Mouse (Mus musculus) CH12F3 (cell line): ENCODE results near the gene Gabpa.

Source experiments
- in situ Hi-C: fragments of 300-500 bp; cut with MboI; formaldehyde crosslinking; loops from 2 replicates; pipeline ENCODE4 v1.14.3; 2020; ENCODE audit warnings: low sequenced_read_pairs

The Gabpa gene

DNA sequence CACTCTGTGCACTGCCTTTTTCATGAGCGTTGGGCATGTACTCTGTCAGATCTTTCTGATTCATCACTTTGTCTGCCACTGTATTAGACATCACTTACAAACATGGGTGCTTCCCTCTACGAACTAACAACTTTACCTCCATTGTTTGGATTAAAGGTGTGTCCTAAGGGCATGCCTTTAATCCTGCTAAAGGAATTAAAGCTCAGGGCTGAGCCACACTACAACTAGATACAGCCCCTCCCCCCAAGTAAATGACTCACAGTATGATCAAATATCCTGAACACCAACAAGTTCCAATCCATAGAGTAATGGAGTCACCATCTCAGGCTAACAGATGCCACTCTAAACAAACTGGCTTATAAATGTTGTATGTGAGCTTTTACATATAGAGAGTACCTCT is 3.9 kb downstream of the Gabpa start:
- in situ Hi-C loops = loop anchor here (25.0 kb wide), 1 partner anchor 251 kb away; no protein-coding TSS in a partner anchor

DNA sequence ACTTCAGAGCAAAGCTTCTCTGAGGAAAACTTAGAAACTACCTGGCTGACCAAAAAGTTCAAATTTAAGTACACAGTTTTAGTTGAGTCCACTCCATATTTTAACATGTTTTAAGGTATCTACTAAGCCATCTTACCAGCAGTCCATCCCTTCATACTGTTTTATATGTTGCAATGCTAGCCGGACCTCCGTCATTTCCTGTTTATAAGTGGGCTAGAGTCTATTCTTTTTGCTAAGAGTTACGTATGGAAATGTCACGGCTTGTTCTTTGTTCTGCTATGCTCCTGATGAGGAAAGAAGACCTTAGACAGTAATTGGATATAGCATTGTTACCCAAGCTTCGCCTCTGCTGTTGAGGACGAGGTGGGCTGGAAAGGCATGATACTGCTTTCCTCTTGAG is 18.8 kb downstream of the Gabpa start:
- in situ Hi-C loops = no loop called here

DNA sequence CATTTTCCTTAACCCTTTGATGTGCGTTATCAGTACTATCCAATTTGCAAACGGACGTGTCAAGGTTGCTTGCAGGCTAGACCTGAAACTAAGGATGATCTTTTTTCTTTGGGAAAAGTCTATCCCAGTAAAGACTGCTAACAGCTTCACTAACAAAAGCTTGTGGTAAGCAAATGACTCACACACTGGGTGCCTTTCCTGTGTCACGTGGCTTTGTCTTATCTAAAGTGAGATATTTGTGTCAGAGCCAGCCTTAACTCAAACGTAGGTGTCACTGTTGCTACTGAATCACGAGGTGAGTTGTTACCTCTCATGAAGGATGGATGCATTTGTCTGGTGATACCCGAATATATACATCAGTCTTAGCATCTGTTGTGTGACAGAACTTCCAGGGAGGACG is 29.9 kb downstream of the Gabpa start:
- in situ Hi-C loops = no loop called here

DNA sequence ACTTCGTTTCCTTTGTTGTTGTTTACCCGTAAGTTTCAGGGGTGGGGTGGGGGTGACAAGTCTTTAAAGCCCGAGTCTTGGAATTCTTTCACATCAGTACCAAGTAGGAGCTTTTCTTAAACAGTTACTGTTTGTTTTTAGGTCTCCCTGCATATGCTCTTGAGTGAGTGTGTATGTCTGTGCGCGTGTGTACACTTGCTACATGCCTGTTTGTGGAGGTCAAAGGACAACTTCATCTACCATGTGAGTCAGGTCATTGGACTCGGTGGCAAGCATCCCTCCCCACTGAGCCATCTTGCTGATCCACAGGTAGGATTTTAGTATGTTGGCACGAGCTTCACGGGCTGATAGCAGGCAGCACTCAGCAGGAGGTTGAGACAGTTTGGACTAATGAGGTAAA is 39.1 kb downstream of the Gabpa start:
- in situ Hi-C loops = no loop called here

DNA sequence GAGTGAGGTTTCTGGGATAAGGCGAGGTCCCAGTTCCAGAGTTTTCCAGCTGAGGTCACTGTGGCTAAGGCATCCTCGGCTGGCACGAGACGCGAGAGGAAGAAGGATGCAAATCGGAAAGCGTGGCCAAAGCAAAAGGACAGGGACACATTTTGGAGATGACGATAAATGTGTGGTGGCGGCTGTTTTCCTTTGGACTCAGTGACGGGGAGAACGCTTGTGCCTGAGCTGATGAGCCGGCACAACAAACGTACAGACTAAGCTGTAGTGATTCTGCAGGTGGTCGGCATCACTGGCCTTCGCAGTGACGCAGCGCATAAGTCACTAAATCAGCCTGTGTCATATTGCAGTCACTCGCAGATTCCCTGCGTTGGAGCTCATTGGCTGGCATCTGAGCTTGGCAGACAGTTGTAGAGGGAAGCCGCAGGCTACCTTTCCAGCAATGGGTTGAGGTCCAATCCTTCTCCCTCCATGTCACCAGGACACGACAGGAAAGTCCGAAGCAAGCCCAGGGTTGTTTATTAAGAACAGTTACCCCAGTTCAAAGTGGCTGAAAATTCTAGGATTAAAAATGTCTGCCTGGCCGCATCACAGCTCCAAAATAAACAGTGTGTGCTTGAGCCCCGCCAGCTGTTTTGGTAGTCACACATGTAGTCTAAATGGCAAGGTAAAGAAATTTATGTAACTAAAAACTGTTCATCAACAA is 40.4 kb downstream of the Gabpa start:
- in situ Hi-C loops = no loop called here

DNA sequence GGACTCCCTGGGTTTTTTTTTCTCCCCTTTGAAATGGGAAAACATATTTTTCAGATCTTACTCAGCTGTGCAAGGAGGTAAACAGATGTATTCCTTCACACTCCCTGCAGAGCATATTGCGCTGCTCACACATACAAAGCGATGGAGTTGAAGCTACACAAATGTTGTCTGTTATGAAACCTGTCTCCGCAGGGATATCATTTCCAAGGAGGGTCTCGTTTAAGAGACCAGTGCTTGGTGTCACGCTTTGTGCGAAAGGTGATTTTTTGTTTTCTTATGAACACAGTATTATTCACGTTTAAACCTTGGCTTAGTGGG is 41.0 kb downstream of the Gabpa start:
- in situ Hi-C loops = no loop called here

DNA sequence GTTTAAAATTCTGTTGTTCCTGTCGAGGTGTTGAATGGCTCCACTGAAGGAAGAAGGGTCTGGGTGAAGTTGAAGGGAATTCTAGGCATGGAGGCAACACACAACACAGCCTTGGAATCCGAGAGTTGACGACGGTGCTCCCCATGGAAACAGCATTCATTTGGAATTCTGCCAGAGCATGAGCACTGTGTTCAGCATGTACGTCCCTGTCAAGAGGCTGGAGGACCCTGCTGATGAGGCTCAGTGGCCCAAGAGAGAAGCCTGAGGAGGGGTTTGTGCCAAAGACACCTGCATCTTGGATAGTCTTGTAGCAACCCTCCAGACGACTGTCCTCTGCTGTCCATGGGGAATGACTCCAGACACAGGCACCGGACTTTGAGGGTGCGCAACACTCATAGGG is 41.4 kb downstream of the Gabpa start:
- in situ Hi-C loops = no loop called here

DNA sequence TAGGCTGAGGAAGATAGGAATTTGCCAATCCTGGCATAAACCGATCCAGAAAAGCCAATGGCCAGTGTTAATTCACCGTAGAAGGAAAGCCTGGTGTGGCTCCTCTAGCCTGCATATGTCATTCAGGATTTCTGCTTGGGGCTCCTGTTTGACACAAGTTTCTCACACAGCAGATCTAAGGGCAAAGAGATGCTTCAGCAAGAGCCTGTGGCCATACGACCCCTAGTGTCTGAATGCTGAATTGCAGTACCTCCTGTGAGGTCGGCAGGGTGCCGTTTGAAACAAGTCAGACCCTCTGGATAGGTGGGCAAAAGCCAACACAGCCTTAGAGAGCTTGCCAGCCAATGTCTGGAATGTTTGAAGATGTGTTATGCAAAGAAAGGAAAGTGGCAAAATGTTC is 44.4 kb downstream of the Gabpa start:
- in situ Hi-C loops = no loop called here

DNA sequence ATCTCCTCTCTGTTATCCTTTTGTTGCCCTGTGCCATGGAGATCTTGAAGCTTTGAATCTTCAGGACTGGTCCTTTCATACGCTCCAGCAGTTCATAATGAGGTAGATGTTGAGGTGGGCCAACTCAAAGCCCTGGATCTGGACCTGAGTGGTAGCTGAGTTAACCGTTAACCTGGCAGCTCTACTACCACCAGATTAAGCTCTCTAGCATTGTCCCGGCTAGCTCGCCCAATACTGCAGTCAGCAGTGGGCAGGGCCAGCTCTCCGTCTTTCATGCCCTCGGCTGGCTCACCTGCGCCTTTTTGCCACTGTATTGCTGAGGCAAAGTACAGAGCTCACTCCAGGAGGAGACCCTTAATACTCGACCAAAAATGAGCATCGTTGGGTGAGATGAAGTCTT is 46.4 kb downstream of the Gabpa start:
- in situ Hi-C loops = no loop called here

DNA sequence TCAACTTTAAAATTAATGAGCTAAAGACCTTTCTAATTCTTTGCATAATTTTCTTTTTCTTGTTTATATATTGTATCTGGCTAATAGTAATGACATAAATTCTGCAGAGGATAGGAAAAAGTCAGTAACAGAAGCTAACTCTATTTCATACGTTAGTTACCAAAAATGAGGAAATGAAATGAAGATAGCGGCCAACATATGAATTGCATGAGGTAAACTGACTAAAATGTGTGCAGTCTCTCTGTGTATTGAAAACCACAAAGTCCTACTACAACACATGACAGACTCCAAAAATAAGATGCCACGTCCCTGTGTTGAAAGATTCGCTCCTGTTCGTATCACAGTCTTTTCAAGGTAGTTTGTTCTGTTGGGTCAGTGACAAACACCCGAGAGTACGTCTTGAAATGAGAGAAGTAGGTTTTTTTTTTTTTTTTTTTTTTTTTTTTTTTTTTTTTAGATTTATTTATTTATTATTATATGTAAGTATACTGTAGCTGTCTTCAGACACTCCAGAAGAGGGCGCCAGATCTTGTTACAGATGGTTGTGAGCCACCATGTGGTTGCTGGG is 47.1 kb downstream of the Gabpa start:
- in situ Hi-C loops = no loop called here

DNA sequence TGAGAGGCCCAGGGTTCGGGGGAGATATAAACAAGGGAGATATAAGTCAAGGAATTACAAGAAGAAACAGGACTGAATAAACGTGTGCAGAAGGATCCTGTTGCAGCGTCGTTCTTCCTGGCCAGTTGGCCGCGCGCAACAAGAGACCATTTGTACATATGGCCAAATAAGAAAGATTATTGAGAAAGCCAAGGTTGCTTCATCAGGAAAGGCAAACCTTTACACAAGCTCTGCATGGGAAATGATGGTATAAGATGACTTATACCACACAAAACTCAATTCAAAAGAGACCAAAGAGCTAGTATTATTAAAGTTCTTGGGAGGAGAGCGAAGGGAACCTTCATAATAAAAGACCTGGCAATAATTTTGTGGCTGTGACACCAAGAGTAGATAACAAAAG is 49.8 kb downstream of the Gabpa start:
- in situ Hi-C loops = no loop called here

DNA sequence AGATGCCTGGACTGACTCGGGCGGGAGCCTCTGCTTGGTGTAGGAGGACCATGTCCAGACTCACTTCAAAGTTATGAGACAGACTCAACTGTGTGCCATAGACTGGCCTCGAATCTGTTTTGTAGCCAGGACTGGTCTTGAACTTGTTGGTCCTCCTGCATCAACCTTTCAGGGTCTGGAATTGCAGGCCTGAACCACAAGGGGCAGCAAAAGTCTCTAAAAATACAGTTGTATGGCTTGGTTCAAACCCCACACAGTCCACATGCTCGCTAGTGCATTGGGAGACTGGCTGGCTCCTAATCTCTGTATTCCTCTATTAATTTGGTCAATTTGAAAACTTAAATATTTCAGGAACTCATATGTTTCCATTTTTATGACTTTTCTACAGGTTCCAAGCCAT is 68.3 kb downstream of the Gabpa start:
- in situ Hi-C loops = no loop called here

DNA sequence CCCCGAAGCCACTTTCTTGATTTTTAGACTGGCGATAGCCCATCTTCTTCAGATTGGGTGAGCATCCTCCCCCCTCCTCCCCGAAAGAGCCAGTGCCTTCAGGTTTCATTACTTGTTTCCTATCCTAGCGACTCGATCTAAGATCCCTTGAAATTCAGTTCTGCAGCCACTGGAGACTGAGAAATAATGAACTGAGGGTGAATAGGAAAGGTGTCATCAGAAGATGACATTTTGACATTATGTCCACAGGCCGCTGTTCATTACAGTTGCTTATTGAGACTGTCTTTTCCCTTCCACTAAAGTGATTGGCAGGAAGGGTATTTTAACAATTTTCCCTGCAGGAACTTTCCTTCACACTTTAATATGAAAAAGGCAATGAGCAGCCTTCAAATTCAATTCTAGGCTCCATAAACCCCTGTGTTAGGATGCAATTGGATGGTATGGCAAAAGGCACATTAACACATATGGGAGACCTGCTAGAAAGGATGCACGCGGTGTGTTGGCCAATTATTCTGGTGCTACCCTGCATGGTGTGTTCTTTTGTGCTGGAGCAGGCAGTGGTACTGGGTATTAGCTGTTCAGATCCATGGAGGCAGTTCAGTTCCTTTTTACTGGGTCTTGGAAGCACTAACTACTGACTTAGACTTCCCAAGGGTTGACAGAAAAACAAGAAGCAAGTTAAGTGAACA is 76.9 kb downstream of the Gabpa start:
- in situ Hi-C loops = no loop called here
